Mouse (Mus musculus) liver, postnatal 0 days (tissue): ENCODE results near the gene Mecom.

ENCODE experiments used
- CTCF ChIP-seq: sonication (generic); IDR thresholded peaks from 2 replicates; pipeline ENCODE4 v1.5.1; 2016; ENCODE audit warnings: antibody characterized with exemption, low read depth
- EP300 ChIP-seq: IDR thresholded peaks from 2 replicates; pipeline ENCODE4 v1.6.1; 2016; ENCODE audit warnings: antibody characterized with exemption, low read depth, mild to moderate bottlenecking

GRCm38 (mm10) chr3:30464497-30464896 is 83.3 kb downstream of the Mecom start:
- TF ChIP-seq CTCF (no peak), EP300 (no peak)
